Mouse (Mus musculus) midbrain, embryonic 16.5 days (tissue): ENCODE data around the gene Gm10198. TPM values are rescaled to one million over a fixed set of nuclear protein-coding genes. Genes with fewer than 3 reads are reported as not detected.

ENCODE experiments used
- ATAC-seq: fragments of 200-750 bp; cut with Nextera tagmentation; 2 replicates; pipeline ENCODE4 v1.8.0; 2017; ENCODE audit warnings: moderate TSS enrichment
- H3K27ac ChIP-seq: fragments of 300-500 bp; sonication (generic); 2 replicates; pipeline ENCODE4 v1.5.1; 2014; ENCODE audit warnings: mild to moderate bottlenecking, low read length, mixed read lengths
- H3K27me3 ChIP-seq: fragments of 300-500 bp; sonication (generic); 2 replicates; pipeline ENCODE4 v1.6.1; 2014; ENCODE audit warnings: low read depth, low read length, mixed read lengths; ENCODE audit not compliant: control insufficient read depth, insufficient read depth
- H3K36me3 ChIP-seq: fragments of 300-500 bp; sonication (generic); 2 replicates; pipeline ENCODE4 v1.6.1; 2014; ENCODE audit warnings: mild to moderate bottlenecking, low read length, moderate library complexity, mixed read lengths; ENCODE audit not compliant: control insufficient read depth, insufficient read depth
- H3K4me1 ChIP-seq: fragments of 300-500 bp; sonication (generic); 2 replicates; pipeline ENCODE4 v1.6.1; 2014; ENCODE audit warnings: mild to moderate bottlenecking, low read length, mixed read lengths; ENCODE audit not compliant: control insufficient read depth, insufficient read depth
- H3K4me2 ChIP-seq: fragments of 300-500 bp; sonication (generic); 2 replicates; pipeline ENCODE4 v1.6.1; 2014; ENCODE audit warnings: mild to moderate bottlenecking, low read length, mixed read lengths
- H3K4me3 ChIP-seq: fragments of 300-500 bp; sonication (generic); 2 replicates; pipeline ENCODE4 v1.5.1; 2014; ENCODE audit warnings: low read depth, mild to moderate bottlenecking, low read length, moderate library complexity, mixed read lengths
- H3K9ac ChIP-seq: fragments of 300-500 bp; sonication (generic); 2 replicates; pipeline ENCODE4 v1.6.1; 2014; ENCODE audit warnings: low read depth, low read length, mixed read lengths
- H3K9me3 ChIP-seq: fragments of 300-500 bp; sonication (generic); replicated peaks from 2 replicates; pipeline ENCODE4 v1.6.1; 2014; ENCODE audit warnings: mild to moderate bottlenecking, low read length, mixed read lengths; ENCODE audit not compliant: control insufficient read depth, poor library complexity, severe bottlenecking
- WGBS: fragments of 180-500 bp; shearing (Covaris S2); extraction: QIAGEN DNeasy Blood & Tissue Kit; methylation state at CpG from one replicate; pipeline ENCODE4 v1.1.7; 2014; 5-methylcytosine and 5-hydroxymethylcytosine counted together
- polyA plus RNA-seq: library from polyadenylated mRNA; unstranded; fragments of >200 nt; fragmentation: Nextera tagmentation; extraction: Ambion mirVana; gene quantifications from 2 replicates; pipeline ENCODE4 v1.2.1, GENCODE M21; 2015

Gene Gm10198
- polyA plus RNA-seq, 1 experiment from 2014 or later: not detected

DNA sequence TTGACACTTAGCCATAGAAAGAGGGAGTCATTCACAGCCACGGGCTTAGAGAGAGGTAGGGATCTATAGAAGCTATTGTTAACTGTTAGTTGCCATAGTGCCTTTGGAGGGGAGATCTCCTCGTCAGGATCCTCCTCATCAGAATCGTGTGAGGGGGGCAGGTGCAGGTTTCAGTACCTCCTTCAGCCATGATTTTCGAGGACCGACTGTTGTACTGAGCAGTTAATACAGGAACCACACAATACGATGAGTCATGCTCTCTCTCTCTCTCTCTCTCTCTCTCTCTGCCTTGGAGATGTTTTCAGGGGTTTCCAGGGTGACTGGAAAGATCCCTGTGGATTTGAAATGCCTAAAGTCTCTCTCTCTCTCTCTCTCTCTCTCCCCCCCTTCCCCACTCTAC is 31.5 kb downstream of the Gm10198 start:
- no peak overlapping the region for H3K9ac ChIP-seq
- no peak for ATAC-seq
- H3K27ac ChIP-seq: no peak overlapping the region
- H3K4me2 ChIP-seq: no peak overlapping the region
- no peaks in the 10 kb centered on the region for H3K36me3 ChIP-seq
- H3K4me1 ChIP-seq: no peaks in the 10 kb centered on the region
- H3K27me3 ChIP-seq: no peaks in the 10 kb centered on the region
- no peaks in the 10 kb centered on the region for H3K9me3 ChIP-seq
- 40% methylated on average over 6 of the region's 6 CpGs for WGBS
- H3K4me3 ChIP-seq: no peak overlapping the region

DNA sequence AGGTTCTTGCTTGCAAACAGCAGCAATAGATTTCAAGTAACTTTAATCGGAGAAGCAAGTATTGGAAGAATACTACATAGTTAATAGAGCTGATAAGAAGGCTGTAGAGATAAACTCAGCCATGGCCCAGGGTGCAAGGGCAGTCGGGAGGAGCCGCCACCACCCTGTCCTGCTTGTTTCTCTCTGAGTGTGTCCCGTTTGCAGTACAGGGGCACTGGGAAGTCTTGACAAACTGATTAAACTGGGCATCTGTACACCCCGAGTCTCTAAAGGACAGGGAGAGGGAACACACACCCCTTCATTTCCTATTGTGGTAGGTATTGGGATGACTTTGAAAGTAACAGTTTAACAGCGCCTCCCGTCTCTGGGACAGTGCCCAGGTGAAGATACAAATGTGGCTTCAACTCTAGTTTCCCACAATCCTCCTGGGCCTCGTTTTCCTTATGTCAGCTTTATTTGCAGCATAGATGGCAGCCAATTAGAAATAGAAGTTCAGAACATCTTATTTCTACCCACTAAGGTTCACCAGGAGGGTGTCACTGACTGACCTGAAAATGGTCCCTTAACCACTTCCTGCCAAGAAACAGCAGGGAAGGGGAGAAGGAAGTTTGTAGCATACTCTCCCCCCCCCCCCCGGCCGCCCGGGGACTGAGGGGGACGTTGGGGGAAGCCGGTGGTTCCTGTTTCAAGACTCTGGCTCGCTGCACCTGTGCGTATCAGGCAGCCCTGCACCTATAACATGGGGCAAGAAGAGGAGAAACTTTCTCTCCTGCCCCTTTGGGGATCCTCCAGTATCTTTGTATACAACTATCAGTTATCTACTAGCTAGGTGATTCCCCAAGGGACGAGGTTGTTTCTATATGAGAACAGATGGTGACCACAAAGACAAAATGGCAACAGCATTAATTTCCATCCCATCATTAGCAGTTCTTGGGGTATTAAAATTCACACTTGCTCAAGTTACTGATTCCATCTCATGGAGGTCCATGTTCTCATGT is 41.9 kb downstream of the Gm10198 start:
- no peaks in the 10 kb centered on the region for H3K27me3 ChIP-seq
- ATAC-seq: no peak
- H3K27ac ChIP-seq: no peak overlapping the region
- no peaks in the 10 kb centered on the region for H3K36me3 ChIP-seq
- no peak overlapping the region for H3K4me3 ChIP-seq
- WGBS: 85% methylated on average over 16 of the region's 16 CpGs
- H3K9me3 ChIP-seq: no peaks in the 10 kb centered on the region
- no peak overlapping the region for H3K9ac ChIP-seq
- H3K4me2 ChIP-seq: no peak overlapping the region
- no peaks in the 10 kb centered on the region for H3K4me1 ChIP-seq

DNA sequence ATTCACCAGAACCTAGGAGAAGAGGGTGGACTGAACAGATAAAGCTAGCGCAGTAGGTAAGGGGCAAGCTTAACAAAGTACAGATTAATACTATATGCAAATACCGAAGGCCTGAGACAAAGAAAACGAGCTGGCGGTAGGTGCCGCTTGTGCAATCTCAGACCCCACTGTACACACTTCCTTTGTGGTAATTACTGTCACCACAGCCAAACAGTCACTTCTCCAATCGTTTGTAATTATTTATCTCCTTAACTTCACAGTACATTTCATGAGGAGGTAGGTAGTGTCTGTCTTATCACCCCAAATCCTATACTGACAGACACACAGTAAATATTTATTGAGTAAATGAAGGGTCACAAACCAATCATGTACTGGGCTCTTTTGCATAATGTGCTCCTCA is 47.7 kb downstream of the Gm10198 start:
- ATAC-seq: no peak
- Histone ChIP-seq H3K4me2 (no peak overlapping the region), H3K27me3 (no peaks in the 10 kb centered on the region), H3K27ac (no peak overlapping the region), H3K4me3 (no peak overlapping the region), H3K9me3 (no peaks in the 10 kb centered on the region), H3K9ac (no peak overlapping the region), H3K4me1 (no peaks in the 10 kb centered on the region), H3K36me3 (no peaks in the 10 kb centered on the region)
- 82% methylated on average over 6 of the region's 6 CpGs for WGBS

Other genes starting within 250 kb of the Gm10198 start
- 93.6 and 99.2 TPM in 2 replicates for gene Gpbp1, start 102.7 kb upstream of the Gm10198 start, polyA plus RNA-seq
- gene Gm49496, start 42.8 kb upstream of the Gm10198 start, polyA plus RNA-seq: not detected in 2 replicates
- gene Mier3, start 88.2 kb downstream of the Gm10198 start, polyA plus RNA-seq: 18.9 and 19.5 TPM in 2 replicates
- gene Map3k1, start 216.2 kb downstream of the Gm10198 start, polyA plus RNA-seq: 10.5 and 12.4 TPM in 2 replicates